Mouse (Mus musculus): Measurements from ENCODE around the gene Zfp366. TPM values are rescaled to one million over a fixed set of nuclear protein-coding genes. Genes with fewer than 3 reads are reported as not detected.

Zfp366 gene
- polyA plus RNA-seq, 1 experiment from 2014 or later = 0.96 TPM

GRCm38 (mm10) chr13:99219586-99219985 is 35.0 kb downstream of the Zfp366 start:
- Histone ChIP-seq H3K4me3 (no peak overlapping the region), H3K4me2 (no peak overlapping the region), H3K27ac (no peak overlapping the region), H3K9me3 (no peaks in the 10 kb centered on the region), H3K9ac (no peak overlapping the region), H3K4me1 (no peaks in the 10 kb centered on the region), H3K27me3 (no peaks in the 10 kb centered on the region), H3K36me3 (no peaks in the 10 kb centered on the region)
- no peak for ATAC-seq (ENCODE audit: borderline replicate concordance, extremely low read depth, low FRiP score, low TSS enrichment)
- WGBS = 84% methylated on average over 4 of the region's 4 CpGs

GRCm38 (mm10) chr13:99221996-99222395 is 37.4 kb downstream of the Zfp366 start:
- Histone ChIP-seq H3K4me3 (no peak overlapping the region), H3K27me3 (no peaks in the 10 kb centered on the region), H3K4me1 (no peaks in the 10 kb centered on the region), H3K9ac (no peak overlapping the region), H3K4me2 (no peak overlapping the region), H3K27ac (no peak overlapping the region), H3K36me3 (no peaks in the 10 kb centered on the region), H3K9me3 (no peaks in the 10 kb centered on the region)
- ATAC-seq (ENCODE audit: borderline replicate concordance, extremely low read depth, low FRiP score, low TSS enrichment) = no peak
- 91% methylated on average over 3 of the region's 3 CpGs for WGBS

- no peaks in the 10 kb centered on the region for H3K27me3 ChIP-seq
- H3K4me2 ChIP-seq = no peak overlapping the region
- 90% methylated on average over 5 of the region's 5 CpGs for WGBS
- H3K4me1 ChIP-seq = no peaks in the 10 kb centered on the region
- no peak overlapping the region for H3K4me3 ChIP-seq
- H3K9ac ChIP-seq = no peak overlapping the region
- H3K36me3 ChIP-seq = no peaks in the 10 kb centered on the region
- no peaks in the 10 kb centered on the region for H3K9me3 ChIP-seq
- H3K27ac ChIP-seq = no peak overlapping the region
- no peak for ATAC-seq (ENCODE audit: borderline replicate concordance, extremely low read depth, low FRiP score, low TSS enrichment)
These were observed 37.9 kb downstream of the Zfp366 start for GRCm38 (mm10) chr13:99222476-99222875.

- no peaks in the 10 kb centered on the region for H3K36me3 ChIP-seq
- H3K4me3 ChIP-seq = no peak overlapping the region
- H3K4me1 ChIP-seq = no peaks in the 10 kb centered on the region
- H3K27me3 ChIP-seq = no peaks in the 10 kb centered on the region
- 76% methylated on average over 8 of the region's 8 CpGs for WGBS
- no peak overlapping the region for H3K4me2 ChIP-seq
- ATAC-seq (ENCODE audit: borderline replicate concordance, extremely low read depth, low FRiP score, low TSS enrichment) = no peak
- H3K9ac ChIP-seq = no peak overlapping the region
- H3K9me3 ChIP-seq = no peaks in the 10 kb centered on the region
- H3K27ac ChIP-seq = no peak overlapping the region
These were observed 38.8 kb downstream of the Zfp366 start for GRCm38 (mm10) chr13:99223321-99223884.

- Histone ChIP-seq H3K4me1 (no peaks in the 10 kb centered on the region), H3K36me3 (no peaks in the 10 kb centered on the region), H3K4me3 (no peak overlapping the region), H3K27ac (no peak overlapping the region), H3K4me2 (no peak overlapping the region), H3K27me3 (no peaks in the 10 kb centered on the region), H3K9me3 (no peaks in the 10 kb centered on the region), H3K9ac (no peak overlapping the region)
- no peak for ATAC-seq (ENCODE audit: borderline replicate concordance, extremely low read depth, low FRiP score, low TSS enrichment)
- WGBS = 88% methylated on average over 8 of the region's 8 CpGs
These were observed 39.3 kb downstream of the Zfp366 start for GRCm38 (mm10) chr13:99223917-99224316.

GRCm38 (mm10) chr13:99225374-99226240 is 41.0 kb downstream of the Zfp366 start:
- no peak overlapping the region for H3K9ac ChIP-seq
- no peak overlapping the region for H3K4me3 ChIP-seq
- no peaks in the 10 kb centered on the region for H3K36me3 ChIP-seq
- peaks cover 6% of the 10 kb centered on the region; the same call in 1 of the 2 replicates for H3K4me1 ChIP-seq
- no peaks in the 10 kb centered on the region for H3K9me3 ChIP-seq
- no peaks in the 10 kb centered on the region for H3K27me3 ChIP-seq
- WGBS = 63% methylated on average over 10 of the region's 10 CpGs
- no peak overlapping the region for H3K4me2 ChIP-seq
- no peak for ATAC-seq (ENCODE audit: borderline replicate concordance, extremely low read depth, low FRiP score, low TSS enrichment)
- no peak overlapping the region for H3K27ac ChIP-seq

- no peak overlapping the region for H3K27ac ChIP-seq
- H3K9me3 ChIP-seq = no peaks in the 10 kb centered on the region
- H3K4me1 ChIP-seq = peaks cover 6% of the 10 kb centered on the region; the same call in 1 of the 2 replicates
- H3K27me3 ChIP-seq = no peaks in the 10 kb centered on the region
- H3K4me2 ChIP-seq = no peak overlapping the region
- no peak overlapping the region for H3K4me3 ChIP-seq
- no peaks in the 10 kb centered on the region for H3K36me3 ChIP-seq
- WGBS = 70% methylated on average over 3 of the region's 3 CpGs
- ATAC-seq (ENCODE audit: borderline replicate concordance, extremely low read depth, low FRiP score, low TSS enrichment) = no peak
- H3K9ac ChIP-seq = no peak overlapping the region
These were observed 42.2 kb downstream of the Zfp366 start for GRCm38 (mm10) chr13:99226809-99227208.

- ATAC-seq (ENCODE audit: borderline replicate concordance, extremely low read depth, low FRiP score, low TSS enrichment) = no peak
- H3K9ac ChIP-seq = no peak overlapping the region
- no peak overlapping the region for H3K4me2 ChIP-seq
- peaks cover 6% of the 10 kb centered on the region; the same call in 1 of the 2 replicates for H3K4me1 ChIP-seq
- H3K9me3 ChIP-seq = no peaks in the 10 kb centered on the region
- H3K36me3 ChIP-seq = no peaks in the 10 kb centered on the region
- H3K27me3 ChIP-seq = no peaks in the 10 kb centered on the region
- 78% methylated on average over 16 of the region's 16 CpGs for WGBS
- no peak overlapping the region for H3K4me3 ChIP-seq
- H3K27ac ChIP-seq = no peak overlapping the region
These were observed 43.0 kb downstream of the Zfp366 start for GRCm38 (mm10) chr13:99227456-99228250.

GRCm38 (mm10) chr13:99228821-99229570 is 44.4 kb downstream of the Zfp366 start:
- 0 out of 2 replicates have a peak, but pooled peaks have one; percentile 27 for ATAC-seq (ENCODE audit: borderline replicate concordance, extremely low read depth, low FRiP score, low TSS enrichment)
- peaks cover 6% of the 10 kb centered on the region; the same call in 1 of the 2 replicates for H3K4me1 ChIP-seq
- H3K9ac ChIP-seq = no peak overlapping the region
- H3K36me3 ChIP-seq = no peaks in the 10 kb centered on the region
- no peak overlapping the region for H3K4me3 ChIP-seq
- H3K27ac ChIP-seq = no peak overlapping the region
- no peak overlapping the region for H3K4me2 ChIP-seq
- no peaks in the 10 kb centered on the region for H3K27me3 ChIP-seq
- H3K9me3 ChIP-seq = no peaks in the 10 kb centered on the region
- WGBS = 91% methylated on average over 35 of the region's 35 CpGs

- WGBS = 70% methylated on average over 9 of the region's 9 CpGs
- peaks cover 6% of the 10 kb centered on the region; the same call in 1 of the 2 replicates for H3K4me1 ChIP-seq
- H3K27me3 ChIP-seq = no peaks in the 10 kb centered on the region
- no peak overlapping the region for H3K9ac ChIP-seq
- H3K9me3 ChIP-seq = no peaks in the 10 kb centered on the region
- H3K4me2 ChIP-seq = no peak overlapping the region
- no peaks in the 10 kb centered on the region for H3K36me3 ChIP-seq
- ATAC-seq (ENCODE audit: borderline replicate concordance, extremely low read depth, low FRiP score, low TSS enrichment) = no peak
- no peak overlapping the region for H3K4me3 ChIP-seq
- peak overlapping the region; percentile 20; the same call in 1 of the 2 replicates for H3K27ac ChIP-seq
These were observed 45.2 kb downstream of the Zfp366 start for GRCm38 (mm10) chr13:99229641-99230494.

All from lung, embryonic 15.5 days (tissue).